Mouse (Mus musculus): ENCODE measurements at regions not wholly inside any gene's neighbourhood (a gene's known extent, or its start where the extent isn't known, plus 50 kb on each side); places are given as distances from the start of the nearest gene placed in this dataset.

DNA sequence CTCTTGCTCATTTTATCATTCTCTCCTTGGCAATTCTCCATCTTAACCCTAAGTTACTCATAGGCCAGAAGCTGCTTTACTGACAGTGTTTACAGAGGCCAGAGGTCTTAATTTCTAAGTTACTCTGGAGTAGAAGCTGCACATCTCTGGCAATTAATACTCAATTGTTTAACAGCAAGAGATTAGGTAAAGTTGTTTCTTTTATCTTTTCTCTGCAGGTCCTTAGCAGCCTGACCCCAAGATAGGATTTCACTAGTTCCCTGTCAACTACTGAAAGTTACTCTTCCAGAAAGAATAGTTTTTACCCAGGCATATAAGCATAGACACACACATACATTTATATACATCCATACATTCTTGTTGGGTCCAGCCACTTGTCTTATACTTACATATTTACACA, 3131.2 kb upstream of the A830018L16Rik start:
- no peak for DNase-seq (ENCODE audit: low spot score in 2 of 2)
- H3K4me3 ChIP-seq: no peak overlapping the region
- H3K27ac ChIP-seq: no peak overlapping the region
- TF ChIP-seq CTCF (conservative IDR thresholded peaks at IDR 0.05): no peak

DNA sequence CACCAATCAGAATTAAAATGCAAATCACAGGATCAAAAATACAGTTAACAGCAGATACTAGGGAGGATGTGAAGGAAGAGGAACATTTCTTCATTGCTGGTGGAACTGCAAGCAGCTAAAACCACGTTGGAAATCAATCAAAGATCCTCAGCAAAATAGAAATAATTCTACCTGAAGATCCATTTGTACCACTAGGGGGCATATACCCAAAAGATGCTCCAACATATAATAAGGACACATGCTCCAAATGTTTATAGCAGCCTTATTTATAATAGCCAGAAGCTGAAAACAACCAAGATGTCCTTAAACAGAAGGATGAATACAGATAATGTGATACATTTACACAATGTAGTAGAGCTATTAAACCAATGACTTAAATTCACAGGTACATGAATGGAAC, 3126.4 kb upstream of the A830018L16Rik start:
- TF ChIP-seq CTCF (conservative IDR thresholded peaks at IDR 0.05): peak; percentile 59
- DNase-seq (ENCODE audit: low spot score in 2 of 2): no peak
- Histone ChIP-seq H3K4me3 (no peak overlapping the region), H3K27ac (no peak overlapping the region)
